Mouse (Mus musculus): ENCODE measurements around the gene Gsx2. TPM values are rescaled to one million over a fixed set of nuclear protein-coding genes. Genes with fewer than 3 reads are reported as not detected.

Gene Gsx2
- total RNA-seq, 2 experiments from 2014 or later = not detected

Other genes starting within 250 kb of the Gsx2 start
- 29.7 and 30.2 TPM in 2 replicates for gene Chic2, start 30.8 kb upstream of the Gsx2 start, total RNA-seq (2015; ENCODE audit: low replicate concordance)
- gene Chic2, start 30.8 kb upstream of the Gsx2 start, total RNA-seq (2017; ENCODE audit: low replicate concordance) = 15.2 and 37.4 TPM in 2 replicates
- 0.21 TPM in 1 of 2 replicates, not detected in the other for gene Pdgfra, start 76.7 kb downstream of the Gsx2 start, total RNA-seq (2015; ENCODE audit: low replicate concordance)
- 0.34 and 0.42 TPM in 2 replicates for gene Pdgfra, start 76.7 kb downstream of the Gsx2 start, total RNA-seq (2017; ENCODE audit: low replicate concordance)

All from erythroblast, adult 5-6 weeks (primary cell).